Mouse (Mus musculus) NIH3T3 (cell line): ENCODE measurements around the gene Iqsec3.
A peak's percentile ranks its signal among the peaks of the same experiment; 100 is the strongest.

Experiments
- DNase-seq: peaks from one replicate; pipeline ENCODE4 v3.0.0-alpha.2; 2012; ENCODE audit warnings: low read depth

Gene Iqsec3

GRCm38 (mm10) chr6:121366537-121366936 is 106.9 kb downstream of the Iqsec3 start:
- DNase-seq: peak; percentile 72

GRCm38 (mm10) chr6:121363956-121364355 is 109.5 kb downstream of the Iqsec3 start:
- DNase-seq: no peak

- no peak for DNase-seq
Measured at GRCm38 (mm10) chr6:121363061-121363460, 110.4 kb downstream of the Iqsec3 start.

- no peak for DNase-seq
Measured at GRCm38 (mm10) chr6:121357232-121357631, 116.2 kb downstream of the Iqsec3 start.

- DNase-seq: no peak
Measured at GRCm38 (mm10) chr6:121356041-121356440, 117.4 kb downstream of the Iqsec3 start.

- no peak for DNase-seq
Measured at GRCm38 (mm10) chr6:121352276-121352675, 121.2 kb downstream of the Iqsec3 start.

GRCm38 (mm10) chr6:121346428-121346827 is 127.0 kb downstream of the Iqsec3 start:
- no peak for DNase-seq

GRCm38 (mm10) chr6:121344329-121344728 is 129.1 kb downstream of the Iqsec3 start:
- peak; percentile 12 for DNase-seq

- no peak for DNase-seq
Measured at GRCm38 (mm10) chr6:121343771-121344123, 129.7 kb downstream of the Iqsec3 start.

GRCm38 (mm10) chr6:121343026-121343770 is 130.3 kb downstream of the Iqsec3 start, which contains the start of gene Slc6a12:
Gene Slc6a12, plus strand, starts transcription at chr6:121343076.
- no peak for DNase-seq

GRCm38 (mm10) chr6:121341650-121342049 is 131.8 kb downstream of the Iqsec3 start:
- DNase-seq: no peak

- DNase-seq: no peak
Measured at GRCm38 (mm10) chr6:121338519-121338896, 135.0 kb downstream of the Iqsec3 start.

GRCm38 (mm10) chr6:121337770-121338518 is 135.5 kb downstream of the Iqsec3 start:
- peak; percentile 79 for DNase-seq

- DNase-seq: no peak
Measured at GRCm38 (mm10) chr6:121337229-121337628, 136.2 kb downstream of the Iqsec3 start.

- DNase-seq: no peak
Measured at GRCm38 (mm10) chr6:121336558-121336957, 136.9 kb downstream of the Iqsec3 start.

GRCm38 (mm10) chr6:121335841-121336240 is 137.6 kb downstream of the Iqsec3 start:
- DNase-seq: no peak

- DNase-seq: no peak
Measured at GRCm38 (mm10) chr6:121329848-121330508, 143.5 kb downstream of the Iqsec3 start.

- no peak for DNase-seq
Measured at GRCm38 (mm10) chr6:121328417-121328884, 145.0 kb downstream of the Iqsec3 start.

- no peak for DNase-seq
Measured at GRCm38 (mm10) chr6:121326486-121327069, 146.9 kb downstream of the Iqsec3 start.

GRCm38 (mm10) chr6:121325740-121326139 is 147.7 kb downstream of the Iqsec3 start:
- no peak for DNase-seq

GRCm38 (mm10) chr6:121325298-121325697 is 148.2 kb downstream of the Iqsec3 start:
- DNase-seq: no peak
